Mouse (Mus musculus) heart, postnatal 0 days (tissue): Measurements from ENCODE around the gene Cep95.
A peak's percentile ranks its signal among the peaks of the same experiment; 100 is the strongest.

ENCODE experiments used
- CTCF ChIP-seq: IDR thresholded peaks from 2 replicates; pipeline ENCODE4 v1.5.1; 2016; ENCODE audit warnings: antibody characterized with exemption, control low read depth, low read depth
- EP300 ChIP-seq: IDR thresholded peaks from 2 replicates; pipeline ENCODE4 v1.6.1; 2016; ENCODE audit warnings: antibody characterized with exemption, low read depth

DNA sequence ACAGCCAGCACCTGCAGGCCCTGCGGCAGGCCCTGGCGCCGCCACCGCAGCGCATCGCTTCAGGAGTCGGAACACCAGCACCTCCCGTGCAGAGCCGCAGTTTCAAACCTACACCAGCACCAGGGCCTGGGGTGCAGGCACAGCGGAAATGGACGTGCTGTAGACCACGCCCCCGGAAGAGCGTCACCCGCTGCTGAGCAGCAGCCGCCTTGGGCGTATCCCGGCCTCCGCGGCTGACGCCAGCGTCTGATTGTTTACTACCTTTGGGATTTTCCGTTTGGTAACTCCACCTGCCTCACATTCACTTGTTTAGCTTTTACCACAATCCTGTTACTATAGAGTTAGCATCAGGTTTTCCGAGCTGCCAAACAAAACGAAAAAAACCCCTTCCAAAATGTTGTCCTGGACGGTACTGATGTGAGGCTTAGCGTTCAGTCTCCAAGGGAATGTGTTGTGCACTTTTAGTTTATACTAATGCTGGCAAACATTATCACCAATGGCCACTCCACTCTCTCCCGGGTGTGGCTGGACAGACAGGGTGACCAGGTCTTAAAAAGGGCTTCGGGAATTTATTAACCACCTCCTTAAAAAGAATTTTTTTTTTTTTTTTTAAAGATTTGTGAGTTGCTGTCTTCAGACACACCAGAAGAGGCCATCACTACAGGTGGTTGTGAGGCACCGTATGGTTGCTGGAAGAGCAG lies 9.5 kb upstream of the Cep95 start, which contains the start of gene Polg2:
- TF ChIP-seq CTCF, result no peak
- TF ChIP-seq EP300, result peak; percentile 82; the same call in 1 of the 2 replicates
